Mouse (Mus musculus) heart, embryonic 16.5 days (tissue): ENCODE results near the gene Olfr985. TPM values are rescaled to one million over a fixed set of nuclear protein-coding genes. Genes with fewer than 3 reads are reported as not detected.

Source experiments
- ATAC-seq: fragments of 200-750 bp; cut with Nextera tagmentation; replicated peaks from 2 replicates; pipeline ENCODE4 v1.8.0; 2017; ENCODE audit warnings: moderate number of reproducible peaks; ENCODE audit not compliant: insufficient read depth, low FRiP score; ENCODE audit errors: extremely low read depth
- H3K27ac ChIP-seq: fragments of 300-500 bp; sonication (generic); 2 replicates; pipeline ENCODE4 v1.5.1; 2014; ENCODE audit warnings: mild to moderate bottlenecking, low read length, control low read depth, moderate library complexity
- H3K27me3 ChIP-seq: fragments of 300-500 bp; sonication (generic); 2 replicates; pipeline ENCODE4 v1.6.1; 2014; ENCODE audit warnings: low read length, mixed read lengths; ENCODE audit not compliant: control insufficient read depth, insufficient read depth
- H3K36me3 ChIP-seq: fragments of 300-500 bp; sonication (generic); 2 replicates; pipeline ENCODE4 v1.6.1; 2014; ENCODE audit not compliant: control insufficient read depth, insufficient read depth
- H3K4me1 ChIP-seq: fragments of 300-500 bp; sonication (generic); 2 replicates; pipeline ENCODE4 v1.6.1; 2014; ENCODE audit warnings: low read length, mixed read lengths; ENCODE audit not compliant: control insufficient read depth, insufficient read depth
- H3K4me2 ChIP-seq: fragments of 300-500 bp; sonication (generic); 2 replicates; pipeline ENCODE4 v1.6.1; 2014; ENCODE audit warnings: low read depth, mild to moderate bottlenecking, control low read depth, low read length
- H3K4me3 ChIP-seq: fragments of 300-500 bp; sonication (generic); 2 replicates; pipeline ENCODE4 v1.5.1; 2014; ENCODE audit warnings: mild to moderate bottlenecking, control low read depth, low read length
- H3K9ac ChIP-seq: fragments of 300-500 bp; sonication (generic); 2 replicates; pipeline ENCODE4 v1.6.1; 2014; ENCODE audit warnings: low read length, control low read depth
- H3K9me3 ChIP-seq: fragments of 300-500 bp; sonication (generic); replicated peaks from 2 replicates; pipeline ENCODE4 v1.6.1; 2016; ENCODE audit warnings: low read length; ENCODE audit not compliant: control insufficient read depth
- WGBS: fragments of 180-500 bp; shearing (Covaris S2); extraction: QIAGEN DNeasy Blood & Tissue Kit; methylation state at CpG from one replicate; pipeline ENCODE4 v1.1.7; 2014; 5-methylcytosine and 5-hydroxymethylcytosine counted together
- polyA plus RNA-seq: library from polyadenylated mRNA; unstranded; fragments of >200 nt; fragmentation: Nextera tagmentation; extraction: Ambion mirVana; gene quantifications from 2 replicates; pipeline ENCODE4 v1.2.1, GENCODE M21; 2015

The Olfr985 gene
- polyA plus RNA-seq, 1 experiment from 2014 or later = not detected

DNA sequence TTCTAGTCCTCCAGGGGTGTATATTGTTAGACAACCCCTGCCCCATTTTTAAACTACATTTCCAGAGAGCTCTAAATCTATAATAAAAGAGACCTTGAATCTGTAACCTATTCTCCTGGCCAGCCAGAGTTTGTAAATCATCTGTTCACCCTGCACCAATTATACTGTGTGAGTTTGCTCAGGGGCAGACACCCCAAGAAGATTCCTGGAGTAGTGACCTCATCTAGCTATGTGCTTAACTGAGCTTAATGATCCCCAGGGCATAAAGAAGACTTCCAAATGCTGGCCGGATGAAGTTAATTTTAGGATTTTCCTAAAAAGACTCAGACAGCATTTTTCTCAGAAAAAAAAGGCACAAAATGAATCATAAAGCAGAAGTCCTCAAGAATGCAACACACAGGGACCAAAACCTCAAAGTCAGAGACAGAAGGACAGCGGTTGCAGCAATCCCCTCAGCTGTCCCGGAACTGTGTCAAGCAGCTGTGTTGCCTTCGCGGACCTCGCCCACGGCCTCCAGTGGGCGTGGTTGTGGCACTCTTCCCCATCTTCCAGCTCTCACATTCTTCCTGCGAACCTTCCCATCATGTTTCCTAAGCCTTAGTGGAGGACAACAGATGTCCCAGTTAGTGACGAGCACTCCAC is 13.2 kb downstream of the Olfr985 start:
- Histone ChIP-seq H3K9ac (no peak overlapping the region), H3K4me1 (no peaks in the 10 kb centered on the region), H3K36me3 (no peaks in the 10 kb centered on the region), H3K4me3 (no peak overlapping the region), H3K27me3 (no peaks in the 10 kb centered on the region), H3K4me2 (peak overlapping the region; percentile 34), H3K27ac (peak overlapping the region; percentile 57), H3K9me3 (no peaks in the 10 kb centered on the region)
- ATAC-seq = peak; percentile 58
- 50% methylated on average over 10 of the region's 10 CpGs for WGBS

DNA sequence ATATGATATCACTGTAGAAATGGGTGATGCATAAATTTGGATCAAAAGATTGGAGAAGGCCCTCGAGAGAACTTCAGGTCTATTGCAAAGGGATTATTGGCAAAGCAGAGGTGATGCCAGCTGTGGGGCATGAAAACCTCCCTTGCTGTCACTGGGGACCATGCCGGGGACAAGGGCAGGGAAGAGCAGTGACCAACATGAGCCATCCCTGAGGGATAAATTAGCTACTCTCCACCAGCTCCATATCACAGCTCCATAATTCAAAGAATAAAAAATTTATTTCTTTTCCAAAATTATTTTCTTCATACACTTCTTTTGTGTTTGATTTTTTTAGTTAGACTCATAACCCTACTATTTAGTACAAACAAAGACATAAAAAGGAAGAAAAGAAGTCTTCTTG is 15.9 kb downstream of the Olfr985 start, which contains the start of gene Olfr984:
TSS of gene Olfr984 (minus strand) at position 101 of the 400 bp plus-strand sequence.
- Histone ChIP-seq H3K9ac (no peak within 1 kb of the TSS), H3K9me3 (no peaks in the 10 kb centered on the region), H3K4me1 (no peaks in the 10 kb centered on the region), H3K4me3 (no peak within 1 kb of the TSS), H3K36me3 (no peaks in the 10 kb centered on the region), H3K4me2 (no peak within 1 kb of the TSS), H3K27me3 (no peaks in the 10 kb centered on the region), H3K27ac (no peak within 1 kb of the TSS)
- WGBS = 70% methylated on average over 2 of the region's 2 CpGs
- no peak for ATAC-seq

DNA sequence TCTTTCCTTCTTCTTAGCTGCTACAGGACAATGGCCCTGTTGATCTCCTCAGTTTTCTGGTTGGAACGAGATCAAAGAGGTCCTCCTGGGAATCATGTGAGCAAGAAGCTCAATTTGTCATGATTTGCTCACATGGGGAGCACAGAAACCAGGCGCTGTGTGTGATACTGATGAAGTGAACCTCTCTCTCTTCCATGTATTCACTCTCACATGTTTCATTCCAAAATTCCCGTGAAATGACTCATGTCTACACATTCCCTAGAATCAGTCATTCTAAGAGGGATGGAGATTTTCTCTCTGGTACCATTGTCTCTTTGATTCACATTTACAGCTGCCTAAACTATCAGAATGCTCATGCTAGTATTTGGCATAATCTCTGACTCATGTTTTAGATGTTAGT is 35.2 kb downstream of the Olfr985 start:
- Histone ChIP-seq H3K9me3 (no peaks in the 10 kb centered on the region), H3K27me3 (no peaks in the 10 kb centered on the region), H3K4me2 (no peak overlapping the region), H3K4me3 (no peak overlapping the region), H3K36me3 (no peaks in the 10 kb centered on the region), H3K4me1 (no peaks in the 10 kb centered on the region), H3K27ac (no peak overlapping the region), H3K9ac (no peak overlapping the region)
- WGBS = 46% methylated on average over 3 of the region's 3 CpGs
- ATAC-seq = no peak

DNA sequence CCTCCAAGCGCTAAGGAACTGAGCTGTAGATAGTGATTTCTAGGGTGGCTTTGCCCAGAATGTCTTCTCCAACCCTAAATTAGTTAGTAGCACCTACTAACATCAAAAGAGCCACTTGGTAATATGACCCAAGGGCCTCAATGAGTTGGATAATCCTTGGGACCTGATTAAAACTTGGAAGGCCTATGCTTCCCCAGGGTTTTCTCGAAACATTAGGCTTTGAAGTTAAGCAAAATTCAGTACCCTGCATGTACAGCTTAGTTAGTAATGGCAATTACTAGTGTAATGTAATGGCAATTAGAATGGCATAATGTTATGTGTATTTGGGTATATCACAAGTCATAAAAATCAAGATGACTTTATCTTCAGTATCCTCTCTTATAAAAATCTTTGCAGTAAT is 36.5 kb downstream of the Olfr985 start, which contains the start of gene Olfr983:
TSS of gene Olfr983 (minus strand) at position 101 of the 400 bp plus-strand sequence.
- Histone ChIP-seq H3K27me3 (no peaks in the 10 kb centered on the region), H3K36me3 (no peaks in the 10 kb centered on the region), H3K9ac (no peak within 1 kb of the TSS), H3K4me1 (no peaks in the 10 kb centered on the region), H3K9me3 (no peaks in the 10 kb centered on the region), H3K4me3 (no peak within 1 kb of the TSS), H3K27ac (no peak within 1 kb of the TSS), H3K4me2 (no peak within 1 kb of the TSS)
- ATAC-seq = no peak
- WGBS = 66% methylated on average over 2 of the region's 2 CpGs

Other genes with a start within 250 kb of the Olfr985 start
- not detected in 2 replicates for gene Olfr229, start 222.8 kb downstream of the Olfr985 start, polyA plus RNA-seq
- not detected in 2 replicates for gene Olfr974, start 192.7 kb downstream of the Olfr985 start, polyA plus RNA-seq
- gene Olfr975, start 178.1 kb downstream of the Olfr985 start, polyA plus RNA-seq = not detected in 2 replicates
- gene Olfr976, start 169.1 kb downstream of the Olfr985 start, polyA plus RNA-seq = not detected in 2 replicates
- gene Olfr978, start 138.1 kb downstream of the Olfr985 start, polyA plus RNA-seq = not detected in 2 replicates
- not detected in 2 replicates for gene Olfr979, start 126.7 kb downstream of the Olfr985 start, polyA plus RNA-seq
- gene Olfr980, start 120.6 kb downstream of the Olfr985 start, polyA plus RNA-seq = not detected in 2 replicates
- not detected in 2 replicates for gene Olfr981, start 108.7 kb downstream of the Olfr985 start, polyA plus RNA-seq
- gene Olfr982, start 56.4 kb downstream of the Olfr985 start, polyA plus RNA-seq = not detected in 2 replicates
- gene Olfr983, start 36.6 kb downstream of the Olfr985 start, polyA plus RNA-seq = not detected in 2 replicates
- gene Olfr984, start 16.0 kb downstream of the Olfr985 start, polyA plus RNA-seq = not detected in 2 replicates
- gene Tmem225, start 17.9 kb upstream of the Olfr985 start, polyA plus RNA-seq = not detected in 2 replicates
- not detected in 2 replicates for gene Olfr986, start 50.7 kb upstream of the Olfr985 start, polyA plus RNA-seq
- 3.2 and 3.4 TPM in 2 replicates for gene Zfp202, start 62.1 kb upstream of the Olfr985 start, polyA plus RNA-seq
- 1.7 and 1.9 TPM in 2 replicates for gene Scn3b, start 139.0 kb upstream of the Olfr985 start, polyA plus RNA-seq